10 mouse cellular contexts compared by ENCODE assay signal in genomic region chr14:89181386-89181979, GRCm38 (mm10).
DNase-seq lines count a peak whose midpoint lies in the region; ATAC-seq and TF ChIP-seq lines count a peak whose summit lies in the region.
"Had no signal": no experiment of that assay in that cellular context is flagged by ENCODE, and none has a peak within 500 bp of the region (broad histone marks: within the 10 kb centered on the region; RNA-seq: fewer than 3 reads in every experiment).

No protein-coding gene starts in this region.

- 4% methylated on average over 2 of the region's 2 CpGs for WGBS in forebrain, embryonic 14.5 days
- WGBS in kidney, embryonic 16.5 days: 41% methylated on average over 2 of the region's 2 CpGs

- peak; percentile 69 for TF ChIP-seq CTCF in left cerebral cortex, adult 2 months (IDR thresholded peaks at IDR 0.05)

- ATAC-seq in forebrain, embryonic 14.5 days: peak; percentile 54; the same call in 1 of the 2 replicates
- ATAC-seq in kidney, embryonic 16.5 days (ENCODE audit: low FRiP score, low TSS enrichment): no peak

- no peak overlapping the region for H3K4me3 ChIP-seq in left cerebral cortex, adult 2 months
- H3K4me3 ChIP-seq in forebrain, embryonic 14.5 days (ENCODE audit: low read depth, low read length): no peak overlapping the region
- H3K4me3 ChIP-seq in kidney, embryonic 16.5 days (ENCODE audit: low read length): no peak overlapping the region
- H3K4me3 ChIP-seq: heart, embryonic 15.5 days had no signal

- no peaks in the 10 kb centered on the region for H3K4me1 ChIP-seq in forebrain, embryonic 14.5 days (ENCODE audit: control insufficient read depth, insufficient read depth, low read length)
- H3K4me1 ChIP-seq in kidney, embryonic 16.5 days (ENCODE audit: insufficient read depth, low read length): no peaks in the 10 kb centered on the region
- H3K4me1 ChIP-seq: heart, embryonic 15.5 days had no signal

- H3K4me2 ChIP-seq in forebrain, embryonic 14.5 days (ENCODE audit: low read length): no peak overlapping the region
- H3K4me2 ChIP-seq in kidney, embryonic 16.5 days (replicated peaks; ENCODE audit: low read depth, low read length): no peak overlapping the region
- H3K4me2 ChIP-seq: heart, embryonic 15.5 days had no signal

- no peaks in the 10 kb centered on the region for H3K27me3 ChIP-seq in forebrain, embryonic 14.5 days (replicated peaks; ENCODE audit: control insufficient read depth, insufficient read depth, low read length)
- no peaks in the 10 kb centered on the region for H3K27me3 ChIP-seq in kidney, embryonic 16.5 days (ENCODE audit: insufficient read depth, low read length)
- H3K27me3 ChIP-seq: heart, embryonic 15.5 days had no signal

- no peak overlapping the region for H3K9ac ChIP-seq in forebrain, embryonic 14.5 days (ENCODE audit: low read length)
- H3K9ac ChIP-seq in kidney, embryonic 16.5 days (replicated peaks; ENCODE audit: low read length): no peak overlapping the region
- H3K9ac ChIP-seq: heart, embryonic 15.5 days had no signal

- no peaks in the 10 kb centered on the region for H3K36me3 ChIP-seq in forebrain, embryonic 14.5 days (ENCODE audit: control insufficient read depth, insufficient read depth, low read length)
- no peaks in the 10 kb centered on the region for H3K36me3 ChIP-seq in kidney, embryonic 16.5 days (ENCODE audit: insufficient read depth, low read length)
- H3K36me3 ChIP-seq: heart, embryonic 15.5 days had no signal

- no peak overlapping the region for H3K27ac ChIP-seq in left cerebral cortex, adult 2 months
- no peak overlapping the region for H3K27ac ChIP-seq in forebrain, embryonic 14.5 days (ENCODE audit: low read depth, low read length)
- H3K27ac ChIP-seq in kidney, embryonic 16.5 days (ENCODE audit: low read length): no peak overlapping the region
- H3K27ac ChIP-seq: heart, embryonic 15.5 days; macrophage had no signal

- no peaks in the 10 kb centered on the region for H3K9me3 ChIP-seq in forebrain, embryonic 14.5 days (replicated peaks; ENCODE audit: control insufficient read depth, low read length)
- no peaks in the 10 kb centered on the region for H3K9me3 ChIP-seq in kidney, embryonic 16.5 days (ENCODE audit: low read length)
- H3K9me3 ChIP-seq: heart, embryonic 15.5 days had no signal

- intact Hi-C loops in left cerebral cortex, adult 2 months (cut with DNase I): loop anchor here (2.0 kb wide), 1 partner anchor 147 kb away; no protein-coding TSS in a partner anchor

- DNase-seq in cerebellum, postnatal 10 days: peak; percentile 14 to 52
- DNase-seq in cerebellum, postnatal 25 days: no peak
- DNase-seq in left cerebral cortex, adult 2 months (ENCODE audit: extremely low spot score in 1 of 2, low spot score in 2 of 2): no peak
- no peak for DNase-seq in left cerebral cortex, adult 18-20 months (ENCODE audit: low spot score in 2 of 2)
- peak; percentile 22 for DNase-seq in ES-CJ7 (ENCODE audit: low read depth, low spot score)
- peak; percentile 77 for DNase-seq in forebrain, embryonic 14.5 days (ENCODE audit: low spot score)
- DNase-seq in heart, adult 9 months (ENCODE audit: low spot score in 2 of 2): no peak

Comparison
In these comparisons a context has a peak if more than half of its experiments do, and no peak if none do; other contexts are left out.
1. DNase-seq: peak in cerebellum, postnatal 10 days (2 of 2), ES-CJ7 (single experiment) and forebrain, embryonic 14.5 days (single experiment); none in cerebellum, postnatal 25 days (0 of 2), left cerebral cortex, adult 2 months (0 of 2), left cerebral cortex, adult 18-20 months (0 of 2) and heart, adult 9 months (0 of 2).